Mouse (Mus musculus) hindbrain, embryonic 10.5 days (tissue): ENCODE results near the gene Tnfsf12. TPM values are rescaled to one million over a fixed set of nuclear protein-coding genes. Genes with fewer than 3 reads are reported as not detected.
A peak's percentile ranks its signal among the peaks of the same experiment; 100 is the strongest.
"Not testable (repeated sequence)": the region's sequence is repeated elsewhere in the genome, so short reads cannot be mapped to it uniquely, and the experiment has no call there.

Source experiments
- DNase-seq: peaks from one replicate; pipeline ENCODE4 v3.0.0-alpha.2; 2017; ENCODE audit warnings: low spot score
- H3K27ac ChIP-seq: fragments of 300-500 bp; sonication (generic); 2 replicates; pipeline ENCODE4 v1.5.1; 2016; ENCODE audit warnings: mild to moderate bottlenecking, moderate library complexity
- H3K27me3 ChIP-seq: fragments of 300-500 bp; sonication (generic); 2 replicates; pipeline ENCODE4 v1.6.1; 2016; ENCODE audit warnings: mild to moderate bottlenecking; ENCODE audit not compliant: poor library complexity, insufficient read depth, severe bottlenecking
- H3K36me3 ChIP-seq: fragments of 300-500 bp; sonication (generic); 2 replicates; pipeline ENCODE4 v1.6.1; 2016; ENCODE audit warnings: mild to moderate bottlenecking, moderate library complexity
- H3K4me1 ChIP-seq: fragments of 300-500 bp; sonication (generic); replicated peaks from 2 replicates; pipeline ENCODE4 v1.6.1; 2016; ENCODE audit warnings: mild to moderate bottlenecking
- H3K4me3 ChIP-seq: fragments of 300-500 bp; sonication (generic); 2 replicates; pipeline ENCODE4 v1.5.1; 2016; ENCODE audit warnings: mild to moderate bottlenecking, moderate library complexity
- H3K9me3 ChIP-seq: fragments of 300-500 bp; sonication (generic); 2 replicates; pipeline ENCODE4 v1.6.1; 2016; ENCODE audit warnings: mild to moderate bottlenecking, moderate library complexity
- WGBS: fragments of 180-500 bp; shearing (Covaris S2); methylation state at CpG from one replicate; pipeline ENCODE4 v1.1.7; 2016; 5-methylcytosine and 5-hydroxymethylcytosine counted together
- polyA plus RNA-seq: library from polyadenylated mRNA; unstranded; fragments of >200 nt; fragmentation: Nextera tagmentation; extraction: Ambion mirVana; gene quantifications from 2 replicates; pipeline ENCODE4 v1.2.1, GENCODE M21; 2016

Tnfsf12 gene
- polyA plus RNA-seq, result 2.2 and 2.3 TPM in 2 replicates

- H3K36me3 ChIP-seq, result no peaks in the 10 kb centered on the region
- peaks cover 18% of the 10 kb centered on the region for H3K4me1 ChIP-seq
- H3K27ac ChIP-seq, result peak within 1 kb of the TSS; percentile 89
- peak; percentile 60 for DNase-seq
- 0 out of 2 replicates have a peak, but pooled peaks cover 9% of the 10 kb centered on the region for H3K27me3 ChIP-seq
- WGBS, result 1% methylated on average over 40 of the region's 41 CpGs
- H3K9me3 ChIP-seq, result no peaks in the 10 kb centered on the region
- peak within 1 kb of the TSS; percentile 59 for H3K4me3 ChIP-seq
Measured at GRCm38 (mm10) chr11:69695361-69696181, at the start of gene Tnfsf12, which contains the start of gene Tnfsfm13. Tnfsf12 (minus strand) TSS chr11:69695849. Tnfsfm13 (minus strand) TSS chr11:69696098.

GRCm38 (mm10) chr11:69731408-69731807 is 35.8 kb upstream of the Tnfsf12 start:
- not testable (repeated sequence) for DNase-seq, H3K4me3 ChIP-seq, H3K27me3 ChIP-seq, H3K9me3 ChIP-seq, H3K4me1 ChIP-seq, H3K27ac ChIP-seq
- peaks cover 32% of the 10 kb centered on the region for H3K36me3 ChIP-seq
- WGBS, result 82% methylated on average over 2 of the region's 3 CpGs

GRCm38 (mm10) chr11:69729063-69729462 is 33.4 kb upstream of the Tnfsf12 start:
- peaks cover 9% of the 10 kb centered on the region for H3K36me3 ChIP-seq
- peak; percentile 57 for DNase-seq
- WGBS, result 14% methylated on average over 3 of the region's 3 CpGs

GRCm38 (mm10) chr11:69725951-69726350 is 30.3 kb upstream of the Tnfsf12 start:
- 38% methylated on average over 5 of the region's 5 CpGs for WGBS
- no peak for DNase-seq
- no peak overlapping the region for H3K4me3 ChIP-seq
- H3K27ac ChIP-seq, result no peak overlapping the region
- H3K9me3 ChIP-seq, result no peaks in the 10 kb centered on the region
- no peaks in the 10 kb centered on the region for H3K36me3 ChIP-seq
- H3K4me1 ChIP-seq, result no peaks in the 10 kb centered on the region
- H3K27me3 ChIP-seq, result no peaks in the 10 kb centered on the region

More at GRCm38 (mm10) chr11:69729063-69729462, 33.4 kb upstream of the Tnfsf12 start:
- no peaks in the 10 kb centered on the region for H3K9me3 ChIP-seq
- H3K27ac ChIP-seq, result no peak overlapping the region
- H3K4me1 ChIP-seq, result no peaks in the 10 kb centered on the region
- H3K4me3 ChIP-seq, result no peak overlapping the region
- H3K27me3 ChIP-seq, result no peaks in the 10 kb centered on the region

GRCm38 (mm10) chr11:69723074-69723473 is 27.4 kb upstream of the Tnfsf12 start:
- 48% methylated on average over 2 of the region's 2 CpGs for WGBS
- Histone ChIP-seq H3K36me3 (no peaks in the 10 kb centered on the region), H3K27me3 (no peaks in the 10 kb centered on the region), H3K9me3 (no peaks in the 10 kb centered on the region), H3K4me3 (no peak overlapping the region), H3K4me1 (peaks cover 9% of the 10 kb centered on the region), H3K27ac (no peak overlapping the region)
- no peak for DNase-seq

GRCm38 (mm10) chr11:69720852-69721251 is 25.2 kb upstream of the Tnfsf12 start:
- WGBS, result 81% methylated on average over 6 of the region's 6 CpGs
- no peak for DNase-seq
- peaks cover 14% of the 10 kb centered on the region for H3K4me1 ChIP-seq
- no peaks in the 10 kb centered on the region for H3K36me3 ChIP-seq
- H3K27me3 ChIP-seq, result no peaks in the 10 kb centered on the region
- H3K4me3 ChIP-seq, result no peak overlapping the region
- no peak overlapping the region for H3K27ac ChIP-seq
- no peaks in the 10 kb centered on the region for H3K9me3 ChIP-seq

- 72% methylated on average over 6 of the region's 6 CpGs for WGBS
- H3K27me3 ChIP-seq, result no peaks in the 10 kb centered on the region
- H3K36me3 ChIP-seq, result no peaks in the 10 kb centered on the region
- no peak for DNase-seq
- no peak overlapping the region for H3K4me3 ChIP-seq
- H3K4me1 ChIP-seq, result peaks cover 19% of the 10 kb centered on the region
- H3K27ac ChIP-seq, result no peak overlapping the region
- no peaks in the 10 kb centered on the region for H3K9me3 ChIP-seq
Measured at GRCm38 (mm10) chr11:69719423-69719822, 23.8 kb upstream of the Tnfsf12 start.

GRCm38 (mm10) chr11:69718661-69719060 is 23.0 kb upstream of the Tnfsf12 start:
- DNase-seq, result peak; percentile 27
- Histone ChIP-seq H3K4me1 (peaks cover 19% of the 10 kb centered on the region), H3K36me3 (no peaks in the 10 kb centered on the region), H3K27me3 (no peaks in the 10 kb centered on the region), H3K4me3 (peak overlapping the region; percentile 18; the same call in 1 of the 2 replicates), H3K27ac (peak overlapping the region; percentile 40; the same call in 1 of the 2 replicates), H3K9me3 (no peaks in the 10 kb centered on the region)
- WGBS, result 32% methylated on average over 15 of the region's 15 CpGs

GRCm38 (mm10) chr11:69716953-69717352 is 21.3 kb upstream of the Tnfsf12 start:
- Histone ChIP-seq H3K4me1 (peaks cover 27% of the 10 kb centered on the region), H3K27me3 (no peaks in the 10 kb centered on the region), H3K4me3 (no peak overlapping the region), H3K9me3 (no peaks in the 10 kb centered on the region), H3K27ac (no peak overlapping the region), H3K36me3 (no peaks in the 10 kb centered on the region)
- 66% methylated on average over 4 of the region's 4 CpGs for WGBS
- DNase-seq, result no peak

GRCm38 (mm10) chr11:69715929-69716328 is 20.3 kb upstream of the Tnfsf12 start:
- peak; percentile 30 for DNase-seq
- Histone ChIP-seq H3K4me3 (no peak overlapping the region), H3K9me3 (no peaks in the 10 kb centered on the region), H3K36me3 (no peaks in the 10 kb centered on the region), H3K4me1 (peaks cover 27% of the 10 kb centered on the region), H3K27me3 (no peaks in the 10 kb centered on the region), H3K27ac (no peak overlapping the region; the same call in 1 of the 2 replicates)
- WGBS, result 31% methylated on average over 5 of the region's 5 CpGs

- peaks cover 27% of the 10 kb centered on the region for H3K4me1 ChIP-seq
- peak; percentile 34 for DNase-seq
- H3K27me3 ChIP-seq, result no peaks in the 10 kb centered on the region
- WGBS, result 58% methylated on average over 9 of the region's 9 CpGs
- no peaks in the 10 kb centered on the region for H3K9me3 ChIP-seq
- no peak overlapping the region for H3K27ac ChIP-seq
- no peak overlapping the region for H3K4me3 ChIP-seq
- no peaks in the 10 kb centered on the region for H3K36me3 ChIP-seq
Measured at GRCm38 (mm10) chr11:69715482-69715881, 19.8 kb upstream of the Tnfsf12 start.

- H3K4me3 ChIP-seq, result no peak overlapping the region
- no peaks in the 10 kb centered on the region for H3K9me3 ChIP-seq
- 71% methylated on average over 18 of the region's 18 CpGs for WGBS
- H3K36me3 ChIP-seq, result no peaks in the 10 kb centered on the region
- peaks cover 29% of the 10 kb centered on the region for H3K4me1 ChIP-seq
- peak overlapping the region; percentile 56; the same call in 1 of the 2 replicates for H3K27ac ChIP-seq
- DNase-seq, result peak; percentile 53
- H3K27me3 ChIP-seq, result no peaks in the 10 kb centered on the region
Measured at GRCm38 (mm10) chr11:69714636-69715329, 19.1 kb upstream of the Tnfsf12 start.
